Mouse (Mus musculus) urinary bladder, postnatal 4 days (tissue): ENCODE data around the gene Col24a1.
"Not testable (repeated sequence)": the region's sequence is repeated elsewhere in the genome, so short reads cannot be mapped to it uniquely, and the experiment has no call there.

ENCODE experiments used
- DNase-seq, 2 experiments: peaks; one replicate each; pipeline ENCODE4 v3.0.0; 2021 to 2022; ENCODE audit warnings: low spot score in 2 of 2

The Col24a1 gene

DNA sequence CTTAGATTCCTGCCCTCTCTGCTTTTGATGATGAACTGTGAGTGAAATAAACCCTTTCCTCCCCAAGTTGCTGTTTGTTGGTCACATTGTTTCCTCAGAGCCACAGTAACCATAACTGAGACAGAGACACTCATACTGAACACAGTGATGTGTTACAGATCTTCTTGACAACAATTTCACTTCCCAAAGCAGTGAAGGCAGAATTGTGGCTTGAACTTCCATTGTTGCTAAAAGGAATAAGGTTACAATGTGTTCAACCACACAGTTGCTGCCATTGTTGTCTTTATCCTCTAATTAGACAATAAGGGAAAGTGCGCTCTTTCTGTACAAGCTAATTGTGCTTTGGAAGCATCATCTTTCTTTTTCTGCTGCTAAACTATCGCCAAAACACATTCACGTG lies 61.7 kb downstream of the Col24a1 start:
- DNase-seq = no peak

DNA sequence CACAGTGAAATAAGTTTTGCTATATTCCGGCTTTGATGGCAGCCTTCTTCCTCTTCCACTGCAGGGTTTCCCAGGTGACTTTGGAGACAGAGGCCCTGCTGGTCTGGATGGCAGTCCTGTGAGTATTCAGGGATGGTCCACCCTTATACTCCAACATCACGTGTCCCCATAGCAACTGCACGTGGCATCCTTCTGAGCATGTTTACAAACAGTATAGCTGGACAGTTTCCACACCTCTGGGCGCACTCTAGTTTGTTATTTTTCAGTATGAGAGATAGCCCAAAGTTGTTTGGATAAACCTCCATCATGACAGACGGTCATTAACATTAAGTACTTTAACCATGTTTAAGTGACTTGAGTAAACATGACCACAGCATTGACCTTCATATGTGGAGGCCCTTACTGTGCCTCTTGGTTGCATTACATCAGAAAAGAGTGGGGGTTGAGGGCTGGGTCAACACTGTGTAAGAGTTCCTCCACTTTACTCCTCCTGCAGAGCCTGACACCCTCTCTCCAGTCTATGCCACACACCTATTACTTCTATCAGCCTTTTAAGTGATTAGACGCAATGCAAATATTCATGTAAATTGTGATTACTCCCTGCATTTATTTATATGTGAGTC lies 64.7 kb downstream of the Col24a1 start:
- DNase-seq = no peak

DNA sequence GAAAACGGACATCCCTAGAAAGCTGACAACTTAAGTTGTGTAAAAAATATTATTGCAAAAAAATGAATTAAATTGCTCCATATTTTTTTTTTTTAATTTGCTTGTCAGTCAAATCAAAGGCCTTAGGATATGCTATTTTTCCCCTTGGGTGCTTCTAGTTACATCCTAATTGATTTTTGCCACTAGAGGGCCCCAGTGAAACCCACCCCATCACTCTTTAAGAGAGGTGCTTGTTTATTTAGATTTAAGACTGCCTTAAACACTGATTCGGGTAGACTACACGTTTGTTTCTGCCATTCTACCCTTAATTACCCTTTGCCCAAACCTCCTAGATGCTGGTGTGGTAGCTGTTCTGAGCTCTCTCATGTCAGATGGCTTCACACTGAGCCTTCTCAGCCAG lies 73.0 kb downstream of the Col24a1 start:
- DNase-seq = no peak

DNA sequence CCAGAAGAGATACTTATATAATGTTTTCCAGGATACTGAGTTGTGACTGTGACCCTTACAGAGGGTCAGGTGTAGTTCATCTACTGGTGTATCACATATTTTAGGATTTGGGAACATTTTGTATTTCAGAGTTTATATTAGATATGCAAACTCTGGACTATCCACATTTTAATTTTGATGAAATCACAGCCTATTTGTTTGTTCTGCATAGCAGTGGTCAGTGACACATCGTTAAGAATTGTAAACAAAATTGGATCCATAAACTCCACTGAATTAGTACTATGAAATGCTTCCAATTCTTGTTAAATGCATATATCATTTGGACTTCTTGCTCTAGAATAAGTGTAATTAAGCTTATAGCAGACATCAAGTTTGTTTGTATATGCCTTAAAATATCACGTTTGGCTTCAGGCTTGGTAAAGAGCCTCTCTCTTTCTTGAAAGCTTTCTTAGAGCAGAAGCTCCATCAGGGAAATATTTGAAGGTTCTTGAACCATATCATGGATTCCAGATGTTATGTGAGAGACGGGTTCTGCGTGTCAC lies 75.0 kb downstream of the Col24a1 start:
- DNase-seq = no peak

DNA sequence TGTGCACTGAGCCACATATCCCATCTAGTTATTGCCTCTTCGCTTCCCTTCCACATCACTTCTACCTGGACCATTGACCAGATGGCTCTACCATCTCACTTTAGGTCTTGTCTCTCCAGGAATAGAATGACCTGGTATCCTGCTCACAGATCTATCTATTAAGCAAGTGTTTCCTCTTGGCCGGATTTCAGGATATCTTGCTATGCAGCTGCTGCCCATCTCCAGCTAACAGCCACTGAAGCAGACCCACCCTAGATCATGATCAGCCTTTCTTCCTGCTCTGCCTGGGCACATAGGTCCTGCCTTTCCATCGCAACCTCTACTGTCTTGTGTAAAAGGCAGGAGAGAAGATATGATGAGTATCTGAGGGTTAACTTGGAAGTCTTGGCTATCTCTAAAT lies 84.0 kb downstream of the Col24a1 start:
- DNase-seq = no peak

DNA sequence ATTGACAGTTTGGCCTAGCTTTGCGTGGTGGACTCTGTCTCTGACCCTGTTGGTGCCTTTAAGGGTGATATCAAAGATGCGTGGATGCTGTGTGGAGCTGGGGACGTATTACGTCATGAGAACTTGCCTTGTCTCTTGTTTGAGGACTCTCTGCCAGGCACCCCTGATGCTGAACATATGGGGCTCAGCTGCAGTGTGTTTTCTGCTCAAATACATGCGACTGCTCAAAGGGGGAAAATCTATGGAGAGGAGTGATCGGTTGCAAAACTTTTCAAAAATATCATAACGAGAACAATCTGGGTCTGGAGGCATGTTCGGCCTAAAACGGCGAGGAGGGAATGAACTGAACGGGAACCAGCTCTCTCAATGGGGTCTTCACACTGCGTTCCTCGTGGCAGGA lies 90.8 kb downstream of the Col24a1 start:
- no peak for DNase-seq

DNA sequence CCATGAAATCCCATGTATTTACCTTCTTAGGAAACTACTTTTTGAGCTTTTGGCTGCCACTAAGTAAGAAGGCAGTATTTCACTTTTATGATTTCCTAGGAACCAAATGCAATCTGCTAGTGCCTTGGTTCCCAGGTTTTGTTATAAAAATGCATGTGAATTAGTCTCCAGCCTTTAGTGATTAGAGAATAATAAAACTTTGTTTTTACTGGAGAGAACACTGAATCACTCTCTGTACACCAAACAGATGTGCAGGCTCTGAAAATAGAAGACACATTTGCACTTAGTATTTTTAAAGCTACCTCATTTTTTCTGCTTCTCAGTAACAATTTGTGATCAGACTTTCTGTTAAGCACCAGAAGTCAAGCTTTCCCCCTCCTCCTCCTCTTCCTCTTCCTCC lies 94.2 kb downstream of the Col24a1 start:
- no peak for DNase-seq

DNA sequence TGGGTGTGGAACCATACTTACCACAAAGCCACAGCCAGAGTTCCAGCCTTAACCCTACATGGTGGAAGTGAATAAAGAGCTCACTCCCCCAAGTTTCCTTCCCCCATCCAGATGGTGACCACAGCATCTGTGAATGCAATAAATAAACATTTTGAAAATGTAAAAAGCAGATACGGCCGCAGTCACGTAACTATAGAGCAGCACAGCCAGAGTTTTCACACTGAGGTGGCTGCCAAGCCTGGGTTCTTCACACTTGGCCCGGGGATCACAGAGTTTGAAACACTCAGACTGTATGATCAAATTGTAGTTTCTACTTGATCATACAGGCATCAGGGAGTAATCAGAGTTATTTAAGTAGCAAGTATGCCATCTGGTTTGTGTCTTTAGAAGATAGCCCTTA lies 98.4 kb downstream of the Col24a1 start:
- no peak for DNase-seq

DNA sequence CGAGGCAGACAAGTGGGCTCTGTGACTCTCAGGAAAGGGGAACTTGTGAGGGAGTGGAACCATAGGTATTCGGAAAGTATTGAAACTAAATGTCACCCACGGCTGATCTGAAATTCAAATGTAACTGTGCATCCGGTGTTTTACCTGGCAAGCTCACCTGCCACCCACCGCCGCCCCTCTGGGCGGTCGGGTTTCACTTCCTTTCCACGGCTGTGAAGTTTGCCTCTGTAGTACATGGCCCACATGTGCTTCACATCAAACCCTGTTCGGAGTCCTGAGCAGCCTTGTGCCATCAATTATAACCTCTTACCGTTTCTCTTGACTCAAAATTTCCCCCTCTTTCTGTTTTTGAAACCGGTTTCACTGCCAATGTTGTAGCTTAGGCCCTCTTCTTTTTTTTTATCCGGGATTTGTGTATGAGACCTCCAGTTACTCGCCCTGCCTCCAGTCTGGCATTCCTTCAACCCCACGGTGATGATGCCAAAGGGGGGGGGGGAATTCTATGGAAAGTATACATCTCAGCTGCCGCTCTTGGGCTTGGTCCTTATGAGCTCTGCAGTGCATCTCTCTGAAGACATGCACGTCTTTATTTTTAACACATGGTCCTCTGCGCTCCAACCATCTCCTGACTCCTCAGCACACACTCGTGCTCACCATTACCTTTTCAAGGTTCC lies 99.9 kb downstream of the Col24a1 start:
- DNase-seq = no peak

DNA sequence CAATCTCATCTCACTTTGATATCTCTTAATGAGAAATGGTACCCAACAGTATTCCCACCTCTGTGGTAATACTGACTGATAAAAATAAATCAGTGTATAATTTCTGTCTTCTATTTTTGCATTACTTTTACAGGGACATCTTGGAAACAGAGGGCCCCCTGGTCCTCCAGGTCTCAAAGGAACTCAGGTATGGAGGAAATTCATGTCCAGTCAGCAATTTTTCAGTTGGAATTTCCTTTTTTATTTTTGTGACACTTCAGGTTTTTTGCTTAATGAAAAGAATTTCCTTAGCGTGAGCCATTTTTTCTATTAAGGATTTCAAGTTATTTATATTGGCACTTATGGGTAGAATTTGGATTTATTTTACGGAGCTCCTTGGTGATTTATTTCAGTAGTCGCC lies 106.9 kb downstream of the Col24a1 start:
- no peak for DNase-seq

DNA sequence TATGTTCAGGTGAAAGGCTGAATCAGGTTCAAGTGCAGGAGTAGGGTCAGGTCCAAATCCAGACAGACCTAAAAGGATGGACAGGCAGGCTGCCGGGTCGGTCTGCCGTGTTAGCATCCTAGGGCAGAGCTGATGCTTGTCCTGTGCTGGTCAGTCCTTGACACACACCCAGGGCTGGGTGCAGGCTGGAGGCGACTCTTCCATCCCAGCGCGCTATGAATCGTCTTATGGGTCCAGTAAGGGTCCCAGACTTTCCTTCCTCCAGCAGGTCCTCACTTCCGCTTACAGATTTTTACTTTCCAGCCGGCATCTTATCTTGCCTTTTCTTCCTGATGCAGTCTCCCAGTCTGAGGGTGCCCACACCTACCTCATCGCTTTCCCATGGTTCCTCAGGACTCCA lies 110.0 kb downstream of the Col24a1 start:
- DNase-seq = no peak

DNA sequence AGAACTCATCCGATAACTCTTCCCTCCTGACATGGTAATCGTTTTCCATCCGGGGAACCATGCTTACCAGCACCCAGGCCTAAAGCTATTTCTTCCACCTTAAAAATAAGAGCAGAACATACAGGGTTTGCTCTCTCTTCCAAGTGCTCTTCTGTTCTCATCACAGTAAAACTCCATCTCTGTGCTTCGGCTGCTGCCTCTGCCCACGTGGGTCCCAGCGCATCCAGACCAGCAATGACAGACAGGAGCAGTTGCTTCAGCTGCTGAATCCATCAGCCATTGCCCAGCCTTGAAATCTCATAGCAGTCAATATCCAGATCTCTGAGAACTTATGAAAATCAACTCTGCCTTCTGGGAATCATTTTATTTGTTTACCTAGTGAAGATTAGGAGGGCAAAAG lies 110.7 kb downstream of the Col24a1 start:
- DNase-seq = no peak

DNA sequence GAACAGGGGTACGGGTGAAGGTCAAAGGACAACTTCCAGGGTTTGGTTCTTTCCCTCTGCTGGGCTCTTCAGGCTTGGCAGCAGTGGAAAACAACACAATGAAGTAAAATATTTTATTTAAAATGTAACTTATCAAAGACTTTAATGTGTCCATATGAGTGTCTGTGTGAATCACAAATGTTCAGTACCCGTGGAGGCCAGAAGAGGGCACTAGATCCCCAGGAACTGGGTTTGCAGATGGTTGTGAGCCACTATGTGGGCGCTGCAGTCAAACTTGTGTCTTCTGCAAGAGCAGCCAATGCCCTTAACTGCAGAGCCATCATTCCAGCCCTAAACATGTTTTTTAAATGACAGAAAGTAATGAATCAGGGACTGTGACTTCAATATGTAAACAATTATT lies 115.8 kb downstream of the Col24a1 start:
- no peak for DNase-seq

DNA sequence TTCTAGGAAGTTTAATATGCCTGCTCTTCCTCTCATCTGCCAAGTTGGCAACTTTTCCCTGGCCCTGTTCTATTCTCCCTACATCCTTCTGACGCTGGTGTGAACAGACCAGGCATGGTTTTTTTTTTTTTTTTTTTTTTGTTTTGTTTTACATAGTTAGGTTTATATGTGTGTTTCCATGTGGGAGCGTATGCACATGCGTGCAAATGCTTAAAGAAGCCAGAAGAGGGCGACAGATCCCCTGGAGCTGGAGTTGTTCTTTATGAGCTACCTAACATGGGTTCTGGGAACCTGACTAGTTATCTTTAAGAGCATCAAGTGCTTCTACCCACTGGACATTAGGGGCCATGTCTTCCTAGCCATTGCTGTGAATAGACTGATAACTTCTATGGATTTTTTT lies 119.9 kb downstream of the Col24a1 start:
- no peak for DNase-seq

DNA sequence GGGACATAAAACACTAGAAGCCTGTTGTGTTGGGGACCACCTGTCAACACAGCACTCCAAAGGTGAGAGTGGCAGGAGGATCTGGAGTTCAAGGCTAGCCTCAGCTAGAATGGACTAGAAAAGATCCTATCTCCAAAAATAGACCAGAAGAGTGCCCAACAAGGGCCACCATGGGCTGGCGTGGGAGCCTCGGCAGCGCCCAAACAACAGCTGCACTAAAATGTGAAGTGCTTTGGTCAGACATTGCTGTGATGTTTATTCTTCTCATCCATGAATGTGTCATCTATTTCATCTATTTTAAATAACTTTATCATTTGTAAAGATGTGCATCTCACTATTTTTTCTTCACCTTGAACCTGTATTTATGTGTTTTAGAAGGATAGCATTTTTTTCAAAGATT lies 122.1 kb downstream of the Col24a1 start:
- DNase-seq = no peak

DNA sequence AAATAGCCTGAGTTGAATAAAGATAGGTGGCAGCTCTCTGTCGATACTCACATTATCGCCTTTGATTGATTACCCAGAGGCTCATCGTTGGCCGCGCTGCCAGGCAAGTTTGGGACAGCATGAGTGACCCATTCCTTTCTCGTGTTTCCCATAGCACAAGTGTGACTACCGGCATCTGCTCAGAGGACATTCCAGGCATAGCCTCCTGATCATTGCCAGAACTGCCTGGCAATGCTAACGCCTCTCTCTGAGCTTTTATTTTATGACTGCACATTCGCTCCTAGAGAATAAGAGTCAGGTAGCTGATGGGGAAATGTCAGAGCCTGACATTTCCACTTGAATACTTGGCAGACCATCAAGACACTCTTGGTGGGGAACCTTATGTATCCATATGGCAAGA lies 125.5 kb downstream of the Col24a1 start:
- DNase-seq = no peak

DNA sequence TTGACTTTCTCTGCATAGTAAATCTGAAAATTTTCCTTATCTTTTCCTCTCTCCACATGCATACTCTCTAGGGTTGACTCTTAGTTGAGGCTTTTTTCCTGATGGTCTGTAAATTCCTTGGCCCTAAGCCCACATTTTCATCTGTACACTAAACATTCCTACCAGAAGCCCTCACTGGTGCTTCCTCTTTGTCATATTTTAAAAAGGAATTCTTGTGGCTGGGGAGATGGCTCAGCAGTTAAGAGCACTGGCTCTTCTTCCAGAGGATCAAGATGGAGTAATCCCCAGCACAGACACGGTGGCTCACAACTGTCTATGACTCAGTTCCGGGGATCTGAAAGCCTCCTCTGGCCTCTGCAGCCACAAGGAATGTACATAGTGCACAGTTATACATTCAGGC lies 128.1 kb downstream of the Col24a1 start:
- no peak for DNase-seq

DNA sequence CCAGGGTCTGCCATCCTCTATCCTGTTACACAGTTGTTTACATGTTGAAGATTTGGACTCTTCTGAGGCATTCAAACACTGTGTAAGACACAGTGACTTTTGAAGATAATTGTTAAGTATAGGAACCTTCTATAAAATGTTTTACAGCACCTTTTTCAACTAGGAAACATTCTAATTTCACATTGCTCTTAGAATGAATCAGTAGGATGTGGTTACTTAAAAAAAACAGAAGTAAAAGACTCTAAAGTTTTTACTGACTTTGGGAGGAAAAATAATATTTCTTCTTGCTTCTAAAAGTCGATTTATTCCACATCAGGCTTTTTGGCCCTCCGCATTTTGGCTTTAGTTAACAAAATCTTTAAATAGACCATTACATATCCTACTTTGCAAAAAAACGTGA lies 129.8 kb downstream of the Col24a1 start:
- DNase-seq = no peak

DNA sequence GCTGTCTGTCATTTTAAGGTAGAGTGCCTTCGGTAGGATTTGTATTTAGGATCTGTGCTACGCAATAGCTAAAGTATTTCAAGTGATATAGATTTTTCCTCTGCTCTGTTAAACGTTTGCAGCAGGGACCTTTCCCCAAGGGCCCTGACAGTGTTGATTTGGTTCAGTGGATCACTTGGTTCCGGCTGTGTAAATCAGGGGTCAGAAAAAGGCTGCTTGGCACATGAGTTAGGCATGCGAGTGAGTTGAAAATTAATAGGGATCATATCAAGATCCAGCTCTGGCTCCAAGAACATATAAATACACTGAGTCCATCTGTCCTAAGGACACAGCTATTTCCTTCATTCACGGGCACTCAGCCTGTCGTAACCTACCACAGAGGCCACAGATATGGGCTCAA lies 146.1 kb downstream of the Col24a1 start:
- no peak for DNase-seq

DNA sequence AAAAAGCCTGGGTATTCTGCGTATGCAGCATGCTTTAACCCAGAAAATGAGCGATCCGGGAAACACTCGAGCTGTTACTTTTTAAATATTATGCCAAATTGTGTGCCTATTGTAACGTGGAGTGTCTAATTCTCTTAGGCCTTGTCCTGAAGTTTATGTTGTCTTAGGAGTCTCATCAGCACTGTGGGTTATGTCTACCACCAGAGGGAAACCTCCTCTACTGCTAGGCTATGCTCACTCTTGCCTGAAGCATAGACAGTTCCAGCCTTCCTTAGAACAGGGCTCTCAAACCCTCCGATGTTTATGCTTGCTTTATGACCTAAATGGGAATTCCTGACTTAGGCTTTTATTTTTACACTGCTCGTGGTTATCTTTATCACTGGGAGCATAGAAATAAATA lies 146.8 kb downstream of the Col24a1 start:
- no peak for DNase-seq

DNA sequence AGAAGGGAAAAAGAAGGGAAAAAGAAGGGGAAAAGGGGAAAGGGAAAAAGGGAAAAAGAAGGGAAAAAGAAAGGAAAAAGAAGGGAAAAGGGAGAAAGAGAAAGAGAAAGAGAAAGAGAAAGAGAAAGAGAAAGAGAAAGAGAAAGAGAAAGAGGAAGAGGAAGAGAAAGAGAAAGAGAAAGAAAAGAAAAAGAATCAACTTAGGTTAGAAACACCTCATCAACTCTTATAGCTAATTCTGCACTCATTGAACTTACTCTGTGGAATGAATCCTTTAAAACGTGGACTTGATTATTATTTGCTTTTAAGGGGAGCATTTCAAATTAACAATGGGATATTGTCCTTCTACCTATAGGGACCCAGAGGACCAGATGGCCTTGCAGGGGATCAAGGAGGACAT lies 148.7 kb downstream of the Col24a1 start:
- no peak for DNase-seq

DNA sequence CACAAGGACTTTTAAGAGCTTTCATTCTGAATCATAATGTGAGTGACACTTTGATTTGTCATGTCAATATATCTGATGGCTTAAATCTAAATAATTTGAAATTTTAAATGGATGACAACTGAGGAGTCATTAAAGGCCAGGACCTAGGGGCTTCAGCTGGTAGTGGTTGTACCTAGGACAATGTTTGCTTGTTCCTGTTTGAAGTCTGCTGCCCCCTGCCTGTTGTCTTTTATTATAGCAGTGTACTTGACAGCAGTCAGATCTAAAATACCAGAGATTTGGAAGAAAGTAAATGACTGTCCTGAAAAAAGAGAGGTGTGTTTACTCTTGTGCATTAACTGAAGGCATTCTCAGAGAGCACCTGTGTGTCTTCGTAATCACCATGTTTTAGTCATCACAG lies 150.0 kb downstream of the Col24a1 start:
- DNase-seq = no peak

DNA sequence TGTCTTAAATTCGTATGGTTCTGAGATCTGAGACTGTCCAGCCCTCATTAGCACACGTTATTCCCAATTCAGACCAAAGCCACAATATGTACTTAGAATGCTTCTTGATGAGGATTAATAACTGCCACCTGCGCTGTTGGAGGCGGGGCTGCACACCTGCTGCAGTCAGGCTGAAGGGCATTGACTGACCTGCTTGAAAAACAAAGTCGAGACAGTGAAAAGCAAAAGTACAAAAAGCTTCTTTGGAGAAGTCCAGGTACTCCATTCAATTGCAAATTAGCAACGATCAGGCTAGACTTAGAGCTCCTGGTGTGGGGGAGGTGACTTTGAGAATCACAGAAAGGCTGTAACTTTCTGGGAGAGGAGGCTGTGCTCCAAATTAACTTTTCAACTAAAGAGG lies 150.9 kb downstream of the Col24a1 start:
- DNase-seq = not testable (repeated sequence)

DNA sequence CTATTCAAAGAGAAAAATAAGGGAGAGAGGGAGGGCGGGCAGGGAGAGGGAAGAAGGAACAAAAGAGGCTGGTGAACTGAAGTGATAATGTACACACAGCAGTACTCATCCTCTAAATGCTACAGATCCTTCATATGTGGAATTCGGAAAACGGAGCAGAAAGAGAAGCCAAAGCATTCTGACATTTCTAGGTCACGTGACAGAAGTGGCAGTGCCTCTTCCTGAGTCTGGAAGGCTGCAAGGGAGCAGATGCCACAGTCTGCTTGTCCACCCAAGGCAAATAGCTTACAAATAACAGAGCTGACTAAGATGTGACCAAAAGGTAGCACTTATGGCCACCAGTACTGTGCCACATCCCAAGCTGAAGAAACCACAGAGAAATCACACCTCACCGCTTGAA lies 164.8 kb downstream of the Col24a1 start:
- DNase-seq = no peak
